Mouse (Mus musculus): Measurements from ENCODE around the gene Zfp362. TPM values are rescaled to one million over a fixed set of nuclear protein-coding genes. Genes with fewer than 3 reads are reported as not detected.

The Zfp362 gene
- total RNA-seq, 4 experiments from 2014 or later = 7.9 to 9.0 (median 8.6) TPM

GRCm38 (mm10) chr4:128801675-128802465, 4.0 kb downstream of the Zfp362 start:
- no peak for DNase-seq (ENCODE audit: low spot score in 2 of 2)

- no peak for DNase-seq (ENCODE audit: low spot score in 2 of 2)
These were observed 9.1 kb downstream of the Zfp362 start for GRCm38 (mm10) chr4:128796788-128797187.

- no peak for DNase-seq (ENCODE audit: low spot score in 2 of 2)
These were observed 10.2 kb downstream of the Zfp362 start for GRCm38 (mm10) chr4:128795596-128795995.

GRCm38 (mm10) chr4:128794198-128794597, 11.6 kb downstream of the Zfp362 start:
- no peak for DNase-seq (ENCODE audit: low spot score in 2 of 2)

GRCm38 (mm10) chr4:128793710-128794109, 12.1 kb downstream of the Zfp362 start:
- no peak for DNase-seq (ENCODE audit: low spot score in 2 of 2)

- DNase-seq (ENCODE audit: low spot score in 2 of 2) = no peak
These were observed 16.2 kb downstream of the Zfp362 start for GRCm38 (mm10) chr4:128789646-128790045.

GRCm38 (mm10) chr4:128788108-128788507, 17.7 kb downstream of the Zfp362 start:
- no peak for DNase-seq (ENCODE audit: low spot score in 2 of 2)

- DNase-seq (ENCODE audit: low spot score in 2 of 2) = no peak
These were observed 18.6 kb downstream of the Zfp362 start for GRCm38 (mm10) chr4:128787023-128787939.

- DNase-seq (ENCODE audit: low spot score in 2 of 2) = no peak
These were observed 19.8 kb downstream of the Zfp362 start for GRCm38 (mm10) chr4:128785921-128786654.

GRCm38 (mm10) chr4:128784950-128785631, 20.8 kb downstream of the Zfp362 start:
- no peak for DNase-seq (ENCODE audit: low spot score in 2 of 2)

GRCm38 (mm10) chr4:128782645-128783044, 23.2 kb downstream of the Zfp362 start:
- no peak for DNase-seq (ENCODE audit: low spot score in 2 of 2)

GRCm38 (mm10) chr4:128782037-128782436, 23.8 kb downstream of the Zfp362 start:
- DNase-seq (ENCODE audit: low spot score in 2 of 2) = no peak

- DNase-seq (ENCODE audit: low spot score in 2 of 2) = no peak
These were observed 28.3 kb downstream of the Zfp362 start for GRCm38 (mm10) chr4:128777593-128777992.

- peak; percentile 54 to 59 for DNase-seq (ENCODE audit: low spot score in 2 of 2)
These were observed 29.1 kb downstream of the Zfp362 start for GRCm38 (mm10) chr4:128776568-128777289.

- no peak for DNase-seq (ENCODE audit: low spot score in 2 of 2)
These were observed 31.4 kb downstream of the Zfp362 start for GRCm38 (mm10) chr4:128774467-128774866.

- no peak for DNase-seq (ENCODE audit: low spot score in 2 of 2)
These were observed 32.0 kb downstream of the Zfp362 start for GRCm38 (mm10) chr4:128773820-128774219.

GRCm38 (mm10) chr4:128770698-128771097, 35.1 kb downstream of the Zfp362 start:
- DNase-seq (ENCODE audit: low spot score in 2 of 2) = no peak

GRCm38 (mm10) chr4:128769569-128770355, 36.1 kb downstream of the Zfp362 start:
- no peak for DNase-seq (ENCODE audit: low spot score in 2 of 2)

GRCm38 (mm10) chr4:128768120-128768519, 37.7 kb downstream of the Zfp362 start:
- no peak for DNase-seq (ENCODE audit: low spot score in 2 of 2)

Measured in gastrocnemius, adult 8-10 months (tissue).